Mouse (Mus musculus) ES-E14 (cell line): ENCODE data around the gene Scamp3.

Experiments used
- CHD2 ChIP-seq: IDR thresholded peaks from 2 replicates; pipeline ENCODE4 v1.6.1; 2014; ENCODE audit warnings: mild to moderate bottlenecking, low read depth, low read length, inconsistent platforms
- HCFC1 ChIP-seq: IDR thresholded peaks from 2 replicates; pipeline ENCODE4 v1.6.1; 2012; ENCODE audit warnings: low read length, inconsistent platforms, borderline replicate concordance; ENCODE audit not compliant: insufficient read depth
- MAFK ChIP-seq: IDR thresholded peaks from 2 replicates; pipeline ENCODE4 v1.6.1; 2014; ENCODE audit warnings: mild to moderate bottlenecking, low read depth, low read length, inconsistent platforms; ENCODE audit not compliant: insufficient read depth
- ZC3H11A ChIP-seq: IDR thresholded peaks from 2 replicates; pipeline ENCODE4 v1.6.1; 2012; ENCODE audit warnings: low read depth, mild to moderate bottlenecking, inconsistent platforms, low read length, borderline replicate concordance
- ZNF384 ChIP-seq: IDR thresholded peaks from 2 replicates; pipeline ENCODE4 v1.6.1; 2012; ENCODE audit warnings: low read depth, low read length, inconsistent platforms

- TF ChIP-seq MAFK (no peak), HCFC1 (no peak), ZC3H11A (no peak), ZNF384 (no peak), CHD2 (no peak)
Observed at GRCm38 (mm10) chr3:89152084-89152835, 25.0 kb upstream of the Scamp3 start.
